Mouse (Mus musculus) brown adipose tissue, adult 24 weeks (tissue): ENCODE data around the gene Ccdc190. TPM values are rescaled to one million over a fixed set of nuclear protein-coding genes. Genes with fewer than 3 reads are reported as not detected.

Source experiments
- H3K27ac ChIP-seq: fragments of 200-500 bp; replicated peaks from 2 replicates; pipeline ENCODE4 v1.5.1; 2012; ENCODE audit warnings: low read depth, mild to moderate bottlenecking, low read length
- H3K4me1 ChIP-seq: fragments of 200-500 bp; 2 replicates; pipeline ENCODE4 v1.6.1; 2012; ENCODE audit warnings: low read length, mixed read lengths; ENCODE audit not compliant: control insufficient read depth, insufficient read depth, insufficient read length
- H3K4me3 ChIP-seq: fragments of 200-500 bp; 2 replicates; pipeline ENCODE4 v1.5.1; 2012; ENCODE audit warnings: low read depth, mild to moderate bottlenecking, low read length, moderate library complexity; ENCODE audit not compliant: insufficient read depth
- polyA plus RNA-seq: library from polyadenylated mRNA; stranded (reverse); fragments of >200 nt; gene quantifications from 2 replicates; pipeline ENCODE4 v1.2.4, GENCODE M21; 2012; ENCODE audit not compliant: missing spikeins, insufficient read depth, insufficient read length

Ccdc190 gene
- polyA plus RNA-seq, result not detected in 2 replicates

DNA sequence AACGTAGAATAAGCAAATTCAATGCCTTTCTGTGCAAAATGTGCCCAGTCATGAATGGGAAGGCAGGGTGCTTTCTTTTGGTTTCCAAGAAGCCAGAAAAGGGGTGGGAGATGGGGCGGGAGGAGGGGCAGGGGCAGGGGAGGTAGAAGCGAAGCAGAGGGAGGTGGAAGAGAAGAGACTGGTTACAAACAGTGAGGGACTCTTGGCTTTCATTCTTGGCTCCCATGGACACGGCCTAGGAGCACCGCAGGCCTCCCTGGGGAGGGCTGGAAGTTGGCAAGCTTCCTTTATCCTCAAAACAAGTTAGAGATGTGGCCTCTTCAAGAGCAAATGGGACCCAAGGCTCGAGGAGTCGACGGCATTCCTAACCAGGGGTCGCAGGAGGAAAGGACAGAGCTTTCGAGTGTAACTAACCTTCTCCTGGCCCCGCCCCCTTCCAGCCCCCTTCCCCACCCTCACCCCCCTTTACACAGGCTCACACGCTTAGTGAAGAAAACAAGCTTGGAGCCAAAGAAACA is at the start of gene Ccdc190:
TSS of gene Ccdc190 (plus strand) at position 195 of the 518 bp plus-strand sequence.
- Histone ChIP-seq H3K4me1 (no peaks in the 10 kb centered on the region), H3K27ac (no peak within 1 kb of the TSS), H3K4me3 (no peak within 1 kb of the TSS)

DNA sequence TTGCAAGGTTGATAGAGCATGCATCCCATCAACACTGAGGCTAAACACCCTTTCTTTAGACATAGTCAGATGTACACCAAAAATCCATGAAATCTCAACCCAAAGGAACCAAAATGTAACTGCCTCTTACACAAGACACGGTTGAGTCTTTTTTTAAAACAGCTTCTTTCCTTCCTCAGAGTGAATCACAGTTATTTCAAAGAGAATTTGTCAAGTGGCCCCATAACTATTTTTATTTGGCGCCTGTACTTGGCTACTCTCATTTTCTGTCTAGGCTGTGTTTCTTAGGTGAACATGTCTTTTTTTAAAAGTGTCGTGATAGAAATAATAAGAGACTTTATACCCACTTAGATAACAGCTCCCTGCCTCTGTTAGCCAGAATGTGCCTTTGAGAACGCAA is 49.4 kb upstream of the Ccdc190 start:
- Histone ChIP-seq H3K4me1 (no peaks in the 10 kb centered on the region), H3K4me3 (no peak overlapping the region), H3K27ac (no peak overlapping the region)

DNA sequence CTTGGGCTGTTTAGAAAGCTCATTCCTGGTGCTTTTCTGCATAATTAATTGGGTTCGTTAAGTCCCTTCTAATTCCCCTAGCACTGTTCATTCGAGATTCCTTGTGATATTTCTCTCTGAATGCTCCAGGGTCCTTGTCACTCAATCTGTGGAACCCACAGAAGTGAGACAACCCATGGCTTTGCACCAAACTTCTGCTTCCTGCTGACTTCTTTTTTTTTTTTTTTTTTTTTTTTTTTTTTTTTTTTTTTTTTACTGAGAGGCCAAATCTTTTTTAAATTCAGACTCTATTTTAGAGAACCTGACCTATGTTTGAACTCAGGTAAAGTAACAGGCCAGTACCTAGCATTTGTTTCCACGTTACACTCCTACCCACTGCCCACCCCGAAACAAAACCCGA is 48.3 kb upstream of the Ccdc190 start:
- Histone ChIP-seq H3K4me3 (no peak overlapping the region), H3K4me1 (no peaks in the 10 kb centered on the region), H3K27ac (no peak overlapping the region)

DNA sequence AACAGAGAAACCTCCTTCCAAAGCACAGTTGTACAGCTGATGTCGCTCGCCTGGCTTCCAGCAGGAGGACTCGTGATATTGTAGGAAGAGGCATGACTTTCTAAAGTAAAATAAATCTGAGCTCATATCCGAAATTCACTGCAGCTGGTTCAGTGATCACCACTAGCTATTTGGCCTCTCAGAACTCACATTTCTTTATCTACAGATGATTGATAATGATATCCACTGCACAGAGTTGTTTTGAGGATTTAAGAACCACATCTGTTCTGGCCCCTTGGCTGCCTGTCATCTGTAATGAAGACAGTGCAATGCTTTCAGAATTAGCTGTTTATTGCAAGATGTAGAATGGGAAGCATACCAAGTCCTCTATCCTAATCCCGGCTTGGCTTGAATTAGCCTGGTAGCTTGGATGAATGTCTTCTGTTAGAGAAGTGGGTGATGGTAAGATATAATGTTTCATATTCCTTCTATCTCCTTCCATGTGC is 45.3 kb upstream of the Ccdc190 start:
- no peak overlapping the region for H3K4me3 ChIP-seq
- no peak overlapping the region for H3K27ac ChIP-seq
- no peaks in the 10 kb centered on the region for H3K4me1 ChIP-seq

DNA sequence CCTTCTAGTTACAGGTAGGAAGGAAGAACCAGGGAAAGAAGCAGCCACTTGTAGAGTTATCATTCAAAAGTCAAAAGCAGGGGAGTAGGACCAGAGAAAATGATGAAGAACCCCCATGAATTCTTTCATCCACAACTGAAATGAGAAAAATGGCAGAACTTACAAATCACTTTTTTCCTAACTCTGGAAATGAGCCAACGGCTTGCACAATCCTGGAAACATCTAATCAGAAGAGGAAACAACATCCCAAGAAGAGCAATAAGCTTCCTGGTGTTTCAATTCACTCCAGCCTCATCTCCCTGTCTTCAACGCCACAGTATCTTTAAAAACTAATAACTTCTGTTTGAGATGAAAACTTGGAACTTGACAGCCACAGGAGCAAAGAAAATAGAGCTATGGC is 39.2 kb upstream of the Ccdc190 start:
- no peaks in the 10 kb centered on the region for H3K4me1 ChIP-seq
- H3K27ac ChIP-seq, result no peak overlapping the region
- H3K4me3 ChIP-seq, result no peak overlapping the region

DNA sequence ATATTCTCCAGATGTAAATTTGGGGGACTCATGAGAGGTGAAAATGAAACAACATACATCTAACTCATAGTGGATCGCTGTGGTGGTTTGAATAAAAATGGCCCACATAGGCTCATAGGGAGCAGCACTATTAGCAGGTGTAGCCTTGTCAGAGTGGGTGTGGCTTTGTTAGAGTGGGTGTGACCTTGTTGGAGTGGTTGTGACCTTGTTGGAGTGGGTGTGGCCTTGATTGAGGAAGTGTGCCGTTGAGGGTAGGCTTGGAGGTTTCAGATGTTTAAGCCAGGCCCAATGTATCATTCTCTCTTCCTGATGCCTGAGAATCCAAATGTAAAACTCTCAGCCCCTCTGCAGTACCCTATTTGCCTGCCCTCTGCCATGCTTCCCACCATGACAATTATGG is 34.5 kb upstream of the Ccdc190 start:
- Histone ChIP-seq H3K4me1 (no peaks in the 10 kb centered on the region), H3K4me3 (no peak overlapping the region)

DNA sequence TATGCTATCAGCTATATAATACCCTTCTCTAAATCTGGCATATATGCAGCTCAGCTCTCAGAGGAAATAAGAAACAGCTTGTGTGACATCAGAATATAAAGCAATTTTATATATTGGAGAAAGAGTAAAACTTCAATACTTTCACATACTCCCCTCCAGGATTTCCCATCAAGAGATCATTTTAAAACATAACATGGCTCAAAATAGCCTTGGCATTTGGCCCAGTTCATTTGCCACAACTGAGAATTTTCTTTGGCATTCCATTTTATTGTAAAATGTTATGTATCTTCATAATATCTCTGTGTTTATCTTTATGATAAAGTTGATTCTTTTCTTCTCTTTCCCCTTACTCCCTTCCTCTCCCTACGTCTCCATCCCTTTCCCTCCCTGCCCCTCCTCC is 32.8 kb upstream of the Ccdc190 start:
- no peaks in the 10 kb centered on the region for H3K4me1 ChIP-seq
- H3K4me3 ChIP-seq, result no peak overlapping the region
- H3K27ac ChIP-seq, result no peak overlapping the region

More for the DNA sequence above, 34.5 kb upstream of the Ccdc190 start:
- no peak overlapping the region for H3K27ac ChIP-seq

DNA sequence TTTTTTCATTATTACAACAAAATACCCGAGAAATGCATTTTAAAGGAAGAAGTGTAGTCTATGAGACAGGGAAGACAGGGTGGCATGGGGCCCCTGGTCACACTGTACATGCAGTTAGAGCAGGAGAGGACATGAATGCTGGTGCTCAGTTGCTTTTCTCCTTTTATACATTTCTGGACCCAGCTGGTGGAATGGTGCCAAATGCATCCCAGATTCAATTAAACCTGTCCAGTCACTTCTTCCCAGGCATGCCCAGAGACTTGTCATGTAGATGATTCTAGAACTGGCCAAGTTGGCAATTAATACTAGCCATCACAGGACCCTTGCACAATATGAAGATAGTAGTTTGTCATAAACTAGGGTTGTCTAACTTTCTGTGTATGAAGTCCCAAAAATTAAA is 30.5 kb upstream of the Ccdc190 start:
- H3K4me3 ChIP-seq, result no peak overlapping the region
- H3K27ac ChIP-seq, result no peak overlapping the region
- H3K4me1 ChIP-seq, result no peaks in the 10 kb centered on the region

DNA sequence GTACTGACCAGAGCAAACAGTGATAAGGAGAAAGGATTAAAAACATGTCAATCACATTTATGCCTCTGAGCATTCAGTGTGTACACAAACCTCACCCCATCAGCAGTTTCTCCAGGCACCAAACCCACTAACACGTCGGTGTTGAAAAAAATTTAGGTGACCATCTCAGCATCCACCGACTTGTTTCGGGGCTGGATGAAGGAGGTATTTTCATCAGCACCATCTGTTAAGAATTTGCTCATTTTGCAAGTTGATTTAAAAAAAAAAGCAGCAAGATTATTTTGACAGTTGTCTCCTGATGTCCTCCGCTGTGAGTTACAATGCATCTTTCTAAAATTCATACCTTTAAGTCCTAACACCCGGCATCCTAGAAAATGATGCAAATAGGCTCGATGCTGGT is 29.8 kb upstream of the Ccdc190 start:
- no peak overlapping the region for H3K4me3 ChIP-seq
- H3K27ac ChIP-seq, result no peak overlapping the region
- H3K4me1 ChIP-seq, result no peaks in the 10 kb centered on the region

DNA sequence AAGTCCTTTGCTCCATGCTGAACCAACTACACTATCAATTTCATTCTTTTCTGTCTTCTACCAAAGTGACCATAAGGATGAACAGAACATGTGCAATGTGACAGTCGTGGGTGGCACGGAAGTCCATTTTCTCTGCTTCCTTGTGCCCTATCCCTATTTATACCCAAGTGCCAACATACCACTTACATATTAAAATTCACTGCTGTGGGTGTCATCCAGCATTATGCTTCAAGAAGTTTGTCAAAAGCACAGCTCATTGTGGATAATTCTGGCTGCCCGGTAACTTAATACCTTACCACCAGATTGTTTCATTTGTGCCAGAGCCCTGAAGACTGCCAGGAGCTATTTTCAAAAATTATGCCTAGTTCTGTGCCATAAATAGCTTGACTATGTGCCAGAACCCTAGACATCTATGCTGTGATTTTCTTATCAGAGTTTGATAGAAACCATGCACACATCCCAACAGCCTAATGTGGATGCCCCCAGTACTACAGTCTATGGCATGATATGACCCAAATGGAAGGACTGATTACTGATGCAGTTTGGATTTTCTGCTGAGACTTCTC is 27.6 kb upstream of the Ccdc190 start:
- Histone ChIP-seq H3K4me1 (no peaks in the 10 kb centered on the region), H3K27ac (no peak overlapping the region), H3K4me3 (no peak overlapping the region)

DNA sequence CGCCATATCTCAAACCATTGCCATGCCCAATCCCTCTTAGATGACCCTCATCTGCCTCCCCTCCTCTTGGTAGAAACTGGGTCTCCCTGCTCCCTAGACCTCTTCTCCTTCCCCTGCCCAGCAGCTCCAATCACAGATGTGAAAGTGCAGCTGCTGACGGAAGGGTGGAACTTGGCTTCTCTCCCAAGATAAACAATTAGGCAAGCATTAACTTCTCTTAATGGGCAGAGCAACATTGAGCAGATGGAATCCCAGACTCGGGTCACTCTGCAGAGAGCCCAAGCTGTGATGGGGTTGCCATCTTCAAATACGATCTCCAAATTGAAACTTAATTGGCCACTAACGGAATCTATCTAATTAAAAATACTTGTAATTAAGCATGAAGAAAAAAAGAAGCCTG is 19.3 kb upstream of the Ccdc190 start:
- Histone ChIP-seq H3K4me3 (no peak overlapping the region), H3K4me1 (no peaks in the 10 kb centered on the region), H3K27ac (no peak overlapping the region)

DNA sequence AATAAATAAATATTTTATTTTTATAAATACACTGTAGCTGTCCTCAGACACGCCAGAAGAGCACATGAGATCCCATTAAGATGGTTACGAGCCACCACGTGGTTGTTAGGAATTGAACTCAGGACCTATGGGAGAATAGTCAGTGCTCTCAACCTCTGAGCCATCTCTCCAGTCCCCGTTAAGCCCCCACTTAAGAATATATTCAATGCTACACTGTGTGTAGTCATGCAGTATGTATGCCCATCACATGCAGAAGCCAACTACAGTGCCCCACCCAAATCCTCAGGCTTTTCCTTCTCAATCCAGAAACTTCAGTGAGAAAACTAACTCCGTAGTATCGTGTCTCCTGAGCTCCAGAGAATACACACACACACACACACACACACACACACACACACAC is 18.8 kb upstream of the Ccdc190 start:
- Histone ChIP-seq H3K4me3 (no peak overlapping the region), H3K27ac (no peak overlapping the region), H3K4me1 (no peaks in the 10 kb centered on the region)

DNA sequence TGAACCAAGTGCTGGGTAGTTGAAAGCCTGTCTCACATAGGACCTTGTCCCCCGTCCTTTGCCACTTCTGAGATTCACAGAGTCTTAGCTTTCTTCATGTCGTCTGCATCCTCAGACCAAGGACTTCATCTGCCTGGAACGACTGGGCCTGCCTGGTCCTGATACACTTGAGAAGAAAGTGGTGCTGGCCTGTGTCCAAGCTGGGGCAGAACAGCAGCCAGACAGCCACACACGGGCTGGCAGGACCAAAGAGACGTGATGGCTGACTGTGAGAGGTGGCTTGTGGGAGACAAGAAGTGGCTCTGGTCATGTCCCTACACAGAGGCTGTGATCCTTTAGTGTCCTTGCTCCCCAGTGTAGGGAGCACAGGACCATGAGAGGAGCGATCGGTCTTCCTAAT is 17.7 kb upstream of the Ccdc190 start:
- H3K4me1 ChIP-seq, result no peaks in the 10 kb centered on the region
- H3K4me3 ChIP-seq, result no peak overlapping the region
- no peak overlapping the region for H3K27ac ChIP-seq

DNA sequence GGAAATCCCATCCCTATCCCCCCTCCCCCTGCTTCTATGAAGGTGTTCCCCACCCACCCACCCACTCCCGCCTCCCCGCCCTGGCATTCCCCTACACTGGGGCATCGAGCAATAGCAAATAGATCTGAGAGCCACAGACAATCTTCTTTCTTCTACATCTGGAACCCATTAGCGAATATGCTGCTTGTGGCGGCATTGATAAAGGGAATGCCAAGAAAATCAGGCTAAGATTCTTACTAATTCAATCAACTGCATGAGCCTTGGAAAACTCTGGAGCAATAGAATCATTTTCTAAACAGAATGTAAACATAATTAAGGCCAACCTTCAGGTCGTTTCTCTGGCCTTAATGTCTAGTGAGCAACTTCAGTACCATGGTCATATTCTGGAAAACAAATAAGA is 16.9 kb upstream of the Ccdc190 start:
- no peak overlapping the region for H3K4me3 ChIP-seq
- no peak overlapping the region for H3K27ac ChIP-seq
- H3K4me1 ChIP-seq, result no peaks in the 10 kb centered on the region

DNA sequence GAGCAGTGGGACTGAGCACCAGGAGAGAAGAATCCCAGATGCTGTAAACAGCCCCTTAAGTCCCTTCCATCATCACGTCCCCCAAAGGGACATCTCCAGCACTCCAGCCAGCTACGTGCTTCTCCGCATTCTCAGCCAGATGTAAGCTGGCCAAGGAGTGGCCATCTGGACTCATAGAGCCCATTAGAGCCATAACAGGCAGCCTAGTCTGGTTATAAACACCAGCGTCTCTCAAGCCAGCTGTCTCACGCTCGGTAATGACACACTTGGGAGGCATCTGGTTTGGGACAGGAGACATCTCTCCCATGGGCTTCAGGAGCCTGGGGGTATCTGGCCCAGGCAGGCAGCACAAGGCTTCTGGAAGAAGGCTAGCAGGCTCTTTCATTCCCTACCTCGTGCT is 11.8 kb upstream of the Ccdc190 start:
- Histone ChIP-seq H3K27ac (no peak overlapping the region), H3K4me3 (no peak overlapping the region)

DNA sequence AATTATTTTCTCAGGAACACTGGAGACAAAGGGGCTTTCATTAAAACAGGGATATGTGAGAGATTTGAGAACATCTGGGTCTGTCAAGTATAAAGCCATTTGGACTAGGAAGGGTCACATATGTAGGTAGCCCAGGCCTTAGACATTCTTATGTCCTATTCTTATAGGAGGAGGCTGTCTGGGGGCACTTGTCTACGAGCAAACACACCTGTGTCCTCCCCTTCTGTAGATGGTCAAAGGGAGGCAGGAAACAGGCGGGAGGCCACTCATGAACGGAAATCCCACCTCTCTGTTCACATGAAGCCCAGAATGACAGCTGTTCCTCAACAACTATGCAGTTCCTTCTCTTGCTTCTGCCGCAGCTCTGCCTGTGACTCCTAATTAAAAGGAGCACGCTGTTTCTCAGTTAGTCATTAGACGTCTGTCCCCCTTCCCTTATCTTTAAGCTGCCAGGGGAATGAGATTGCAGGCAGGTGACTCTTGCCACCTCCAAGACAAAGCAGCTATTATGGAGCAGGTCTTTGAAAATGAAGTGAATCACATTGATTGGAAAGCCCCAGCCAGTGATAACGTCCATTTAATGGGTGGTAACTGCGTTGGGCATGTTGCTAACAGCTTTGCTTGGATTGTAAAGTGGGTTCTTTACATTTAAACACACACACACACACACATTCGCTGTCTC is 11.2 kb upstream of the Ccdc190 start:
- no peak overlapping the region for H3K27ac ChIP-seq
- H3K4me3 ChIP-seq, result no peak overlapping the region
- H3K4me1 ChIP-seq, result no peaks in the 10 kb centered on the region

More for the DNA sequence above, 11.8 kb upstream of the Ccdc190 start:
- H3K4me1 ChIP-seq, result no peaks in the 10 kb centered on the region
